Mouse (Mus musculus): ENCODE results near the gene Olfr463. TPM values are rescaled to one million over a fixed set of nuclear protein-coding genes. Genes with fewer than 3 reads are reported as not detected.
A peak's percentile ranks its signal among the peaks of the same experiment; 100 is the strongest.

The Olfr463 gene
- polyA plus RNA-seq, 1 experiment from 2014 or later: not detected

DNA sequence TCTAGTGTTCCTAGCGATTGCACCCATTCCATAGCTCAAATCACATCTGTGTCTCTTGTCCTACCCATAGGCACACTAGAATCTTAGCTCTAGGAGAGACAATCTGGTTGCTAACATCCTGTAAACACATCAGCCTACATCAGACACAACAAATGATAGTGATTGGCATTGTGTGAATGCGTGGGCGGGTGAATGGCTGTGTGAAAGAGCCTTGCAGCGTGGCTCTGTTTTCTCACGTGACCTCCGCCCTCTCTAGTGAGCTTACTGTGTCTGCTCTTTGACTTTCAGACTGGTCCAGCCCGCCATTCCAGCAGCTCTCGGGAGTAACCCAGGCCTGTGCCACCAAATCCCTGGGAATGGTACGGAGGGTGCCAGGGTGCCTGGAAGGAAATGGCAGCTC lies 36.8 kb downstream of the Olfr463 start:
- Histone ChIP-seq H3K36me3 (ENCODE audit: control insufficient read depth, insufficient read depth, low read length) (peaks cover 16% of the 10 kb centered on the region), H3K4me2 (replicated peaks; ENCODE audit: low read depth, low read length) (no peak overlapping the region), H3K9me3 (ENCODE audit: control insufficient read depth, low read depth, low read length) (no peaks in the 10 kb centered on the region), H3K4me1 (ENCODE audit: control insufficient read depth, insufficient read depth, low read length) (no peaks in the 10 kb centered on the region), H3K27ac (ENCODE audit: low read length) (no peak overlapping the region), H3K27me3 (ENCODE audit: control insufficient read depth, insufficient read depth, low read length) (no peaks in the 10 kb centered on the region), H3K4me3 (ENCODE audit: low read depth, low read length) (no peak overlapping the region), H3K9ac (replicated peaks; ENCODE audit: low read depth, low read length) (no peak overlapping the region)
- ATAC-seq (ENCODE audit: insufficient number of reproducible peaks, insufficient read depth, low FRiP score, low read depth): no peak
- WGBS: 84% methylated on average over 9 of the region's 9 CpGs

DNA sequence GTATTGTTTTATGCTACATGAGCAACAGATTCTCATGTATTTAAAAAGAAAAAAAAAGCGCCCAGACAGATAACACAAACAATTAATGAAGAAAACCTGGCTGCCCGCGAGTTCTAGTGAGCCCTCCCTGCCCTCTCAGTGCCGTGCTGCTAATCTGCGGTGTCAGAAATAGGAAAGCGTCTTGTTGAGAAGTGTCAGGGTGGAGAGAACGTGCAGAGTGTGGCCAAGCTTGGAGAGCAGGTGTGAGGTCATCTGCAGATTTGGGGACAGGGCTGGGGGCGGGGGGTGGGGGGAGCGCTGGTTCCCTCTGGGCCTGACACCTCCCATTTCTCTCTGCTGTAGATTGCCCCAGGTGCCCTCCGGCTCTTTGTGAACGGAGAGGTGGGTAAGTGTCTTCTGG lies 37.9 kb downstream of the Olfr463 start:
- no peaks in the 10 kb centered on the region for H3K9me3 ChIP-seq (ENCODE audit: control insufficient read depth, low read depth, low read length)
- no peak for ATAC-seq (ENCODE audit: insufficient number of reproducible peaks, insufficient read depth, low FRiP score, low read depth)
- H3K9ac ChIP-seq (replicated peaks; ENCODE audit: low read depth, low read length): no peak overlapping the region
- no peak overlapping the region for H3K4me2 ChIP-seq (replicated peaks; ENCODE audit: low read depth, low read length)
- whole genome bisulfite sequencing: 85% methylated on average over 11 of the region's 11 CpGs
- H3K4me3 ChIP-seq (ENCODE audit: low read depth, low read length): no peak overlapping the region
- no peak overlapping the region for H3K27ac ChIP-seq (ENCODE audit: low read length)
- H3K27me3 ChIP-seq (ENCODE audit: control insufficient read depth, insufficient read depth, low read length): no peaks in the 10 kb centered on the region
- no peaks in the 10 kb centered on the region for H3K4me1 ChIP-seq (ENCODE audit: control insufficient read depth, insufficient read depth, low read length)
- H3K36me3 ChIP-seq (ENCODE audit: control insufficient read depth, insufficient read depth, low read length): peaks cover 16% of the 10 kb centered on the region

DNA sequence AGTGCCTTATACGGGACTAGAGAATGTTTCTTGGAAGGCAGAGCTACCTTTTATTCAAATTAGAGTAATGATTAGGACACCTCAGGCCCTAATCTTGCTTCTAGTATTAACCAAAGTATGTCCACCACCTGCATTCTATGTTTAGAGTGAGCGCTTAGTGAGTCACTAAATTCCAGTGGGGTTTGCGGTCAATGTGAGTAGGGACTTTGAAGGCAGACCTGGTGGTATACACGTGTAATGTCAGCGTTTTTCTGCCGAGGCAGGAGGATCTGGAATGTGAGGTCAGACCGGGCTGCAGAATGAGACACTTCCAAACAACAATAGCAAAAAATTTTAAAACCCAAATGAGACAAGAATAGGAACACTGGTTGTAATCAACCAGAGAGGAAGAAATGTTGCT lies 42.6 kb downstream of the Olfr463 start:
- Histone ChIP-seq H3K4me3 (ENCODE audit: low read depth, low read length) (no peak overlapping the region), H3K4me2 (replicated peaks; ENCODE audit: low read depth, low read length) (no peak overlapping the region), H3K27me3 (ENCODE audit: control insufficient read depth, insufficient read depth, low read length) (no peaks in the 10 kb centered on the region), H3K9ac (replicated peaks; ENCODE audit: low read depth, low read length) (no peak overlapping the region), H3K4me1 (ENCODE audit: control insufficient read depth, insufficient read depth, low read length) (peaks cover 7% of the 10 kb centered on the region; the same call in 1 of the 2 replicates), H3K36me3 (ENCODE audit: control insufficient read depth, insufficient read depth, low read length) (peaks cover 5% of the 10 kb centered on the region; the same call in 1 of the 2 replicates), H3K27ac (ENCODE audit: low read length) (no peak overlapping the region), H3K9me3 (ENCODE audit: control insufficient read depth, low read depth, low read length) (no peaks in the 10 kb centered on the region)
- 86% methylated on average over 7 of the region's 7 CpGs for WGBS
- no peak for ATAC-seq (ENCODE audit: insufficient number of reproducible peaks, insufficient read depth, low FRiP score, low read depth)

DNA sequence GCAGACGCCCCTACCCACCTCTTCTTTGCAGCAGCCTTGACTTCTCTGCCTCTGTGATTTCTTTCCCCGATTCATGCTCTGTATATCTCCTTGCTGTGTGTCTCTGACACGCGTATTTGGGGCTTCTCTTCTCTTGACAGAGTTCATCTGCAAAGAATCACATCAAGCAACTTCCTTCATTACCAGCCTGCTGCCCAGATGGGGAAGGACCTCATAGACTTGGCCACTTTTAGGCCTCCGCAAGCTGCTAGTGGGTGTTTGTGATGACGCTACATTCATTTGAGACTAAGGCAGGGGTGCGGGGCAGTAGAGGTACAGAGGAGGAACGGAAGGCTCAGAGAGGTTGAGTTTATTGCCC lies 43.6 kb downstream of the Olfr463 start:
- WGBS: 36% methylated on average over 8 of the region's 8 CpGs
- ATAC-seq (ENCODE audit: insufficient number of reproducible peaks, insufficient read depth, low FRiP score, low read depth): peak; percentile 20; the same call in 1 of the 2 replicates
- Histone ChIP-seq H3K27ac (ENCODE audit: low read length) (peak overlapping the region; percentile 61; the same call in 1 of the 2 replicates), H3K9ac (replicated peaks; ENCODE audit: low read depth, low read length) (peak overlapping the region; percentile 46; the same call in 1 of the 2 replicates), H3K9me3 (ENCODE audit: control insufficient read depth, low read depth, low read length) (no peaks in the 10 kb centered on the region), H3K27me3 (ENCODE audit: control insufficient read depth, insufficient read depth, low read length) (no peaks in the 10 kb centered on the region), H3K4me2 (replicated peaks; ENCODE audit: low read depth, low read length) (peak overlapping the region; percentile 88), H3K36me3 (ENCODE audit: control insufficient read depth, insufficient read depth, low read length) (peaks cover 5% of the 10 kb centered on the region; the same call in 1 of the 2 replicates), H3K4me3 (ENCODE audit: low read depth, low read length) (peak overlapping the region; percentile 56), H3K4me1 (ENCODE audit: control insufficient read depth, insufficient read depth, low read length) (peaks cover 7% of the 10 kb centered on the region; the same call in 1 of the 2 replicates)

DNA sequence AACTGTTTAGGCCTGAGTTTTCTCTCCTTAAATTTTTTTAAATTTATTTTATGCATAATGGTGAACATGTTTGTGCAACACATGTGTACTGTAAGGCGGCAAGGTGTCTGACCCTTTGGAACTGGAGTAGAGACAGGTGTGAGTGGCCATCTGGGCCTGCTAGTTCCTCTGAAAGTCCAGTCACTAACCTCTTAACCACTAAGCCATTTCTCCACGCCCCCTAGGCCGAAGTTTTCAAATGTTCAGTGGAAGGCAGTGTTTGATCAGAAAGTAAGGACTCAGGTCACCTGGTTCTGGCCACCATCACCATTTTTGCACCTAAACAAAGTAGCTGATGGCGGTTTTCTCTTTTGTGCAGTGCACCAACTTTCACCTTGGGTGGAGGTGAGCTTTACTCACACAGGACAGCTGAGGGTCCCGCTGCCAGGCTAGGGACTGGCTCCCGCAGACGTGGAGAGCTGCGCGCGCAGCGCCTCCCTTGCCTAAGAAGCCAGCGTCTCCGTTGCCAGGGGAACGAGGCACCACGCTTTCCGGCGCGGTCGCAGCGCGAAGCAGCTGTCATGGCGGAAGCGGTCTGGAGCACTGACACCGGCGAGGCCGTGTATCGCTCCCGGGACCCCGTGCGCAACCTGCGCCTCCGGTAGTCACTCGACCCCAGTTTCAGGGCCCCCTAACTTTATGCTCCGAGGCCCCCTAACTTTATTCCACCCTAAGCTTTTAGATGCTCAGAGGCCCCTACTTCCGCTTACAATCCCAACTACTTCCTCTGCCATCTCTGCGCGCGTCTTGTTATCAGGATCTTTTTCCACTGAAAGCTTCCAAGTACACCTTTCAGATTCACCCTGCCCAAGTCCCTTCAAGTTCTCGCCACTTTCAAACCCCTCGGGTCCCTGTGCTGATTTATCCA lies 44.2 kb downstream of the Olfr463 start, which contains the start of gene Mks1:
TSS of gene Mks1 (plus strand) at position 526 of the 907 bp plus-strand sequence.
- WGBS: 4% methylated on average over 40 of the region's 40 CpGs
- Histone ChIP-seq H3K4me3 (ENCODE audit: low read depth, low read length) (peak within 1 kb of the TSS; percentile 56), H3K9me3 (ENCODE audit: control insufficient read depth, low read depth, low read length) (no peaks in the 10 kb centered on the region), H3K4me1 (ENCODE audit: control insufficient read depth, insufficient read depth, low read length) (peaks cover 7% of the 10 kb centered on the region; the same call in 1 of the 2 replicates), H3K27me3 (ENCODE audit: control insufficient read depth, insufficient read depth, low read length) (no peaks in the 10 kb centered on the region), H3K36me3 (ENCODE audit: control insufficient read depth, insufficient read depth, low read length) (peaks cover 5% of the 10 kb centered on the region; the same call in 1 of the 2 replicates), H3K27ac (ENCODE audit: low read length) (peak within 1 kb of the TSS; percentile 61; the same call in 1 of the 2 replicates), H3K9ac (replicated peaks; ENCODE audit: low read depth, low read length) (peak within 1 kb of the TSS; percentile 46; the same call in 1 of the 2 replicates), H3K4me2 (replicated peaks; ENCODE audit: low read depth, low read length) (peak within 1 kb of the TSS; percentile 88)
- ATAC-seq (ENCODE audit: insufficient number of reproducible peaks, insufficient read depth, low FRiP score, low read depth): peak; percentile 91

DNA sequence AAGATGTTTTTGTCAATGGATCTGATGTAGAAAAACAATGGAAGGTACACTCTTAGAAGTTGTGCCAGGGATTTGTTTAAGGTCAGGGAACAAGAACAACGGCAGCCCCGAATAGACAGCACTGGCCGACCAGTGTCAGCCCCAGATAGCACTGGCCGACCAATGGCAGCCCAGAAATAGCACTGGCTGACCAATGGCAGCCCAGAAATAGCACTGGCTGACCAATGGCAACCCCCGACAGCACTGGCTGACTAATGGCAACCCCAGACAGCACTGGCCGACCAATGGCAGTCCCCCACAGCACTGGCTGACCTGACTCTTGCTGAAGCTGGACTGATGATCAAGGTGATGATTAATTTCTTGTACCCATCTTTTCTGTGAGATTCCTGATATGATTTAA lies 49.3 kb downstream of the Olfr463 start:
- Histone ChIP-seq H3K9ac (replicated peaks; ENCODE audit: low read depth, low read length) (no peak overlapping the region), H3K4me1 (ENCODE audit: control insufficient read depth, insufficient read depth, low read length) (peaks cover 3% of the 10 kb centered on the region; the same call in 1 of the 2 replicates), H3K36me3 (ENCODE audit: control insufficient read depth, insufficient read depth, low read length) (no peaks in the 10 kb centered on the region), H3K9me3 (ENCODE audit: control insufficient read depth, low read depth, low read length) (no peaks in the 10 kb centered on the region), H3K27me3 (ENCODE audit: control insufficient read depth, insufficient read depth, low read length) (no peaks in the 10 kb centered on the region), H3K27ac (ENCODE audit: low read length) (no peak overlapping the region), H3K4me2 (replicated peaks; ENCODE audit: low read depth, low read length) (no peak overlapping the region), H3K4me3 (ENCODE audit: low read depth, low read length) (no peak overlapping the region)
- WGBS: 58% methylated on average over 6 of the region's 6 CpGs
- ATAC-seq (ENCODE audit: insufficient number of reproducible peaks, insufficient read depth, low FRiP score, low read depth): no peak

DNA sequence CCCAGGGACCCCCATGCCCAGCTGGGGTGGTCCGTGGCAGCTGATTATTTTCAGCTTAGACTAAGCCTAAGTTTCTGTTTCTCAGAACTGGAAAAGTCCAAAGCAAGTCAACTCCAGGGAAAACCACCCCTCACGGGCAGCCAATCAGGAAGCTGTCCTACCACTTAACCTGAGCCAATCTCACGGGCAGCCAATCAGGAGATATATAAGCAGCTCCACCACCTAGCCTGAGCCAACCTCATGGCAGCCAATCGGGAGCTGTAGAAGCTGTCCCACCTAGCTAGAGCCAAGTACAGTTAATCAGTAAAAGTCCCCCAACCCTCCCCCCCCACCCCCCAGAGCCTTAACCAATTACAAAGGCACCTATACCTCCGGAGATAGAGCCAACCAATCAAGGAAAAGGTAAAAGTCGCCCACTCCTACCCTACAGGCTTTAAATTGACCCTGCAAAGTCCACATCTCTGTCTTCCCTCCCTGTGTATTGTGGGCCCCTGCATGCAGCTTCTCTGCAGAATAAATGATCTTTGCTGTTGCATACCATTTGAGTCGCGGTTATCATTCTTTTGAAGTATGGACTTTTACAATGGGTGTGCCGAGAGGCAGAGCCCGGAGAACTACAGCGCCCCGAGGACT lies 50.1 kb downstream of the Olfr463 start:
- H3K4me1 ChIP-seq (ENCODE audit: control insufficient read depth, insufficient read depth, low read length): no peaks in the 10 kb centered on the region
- no peak overlapping the region for H3K9ac ChIP-seq (replicated peaks; ENCODE audit: low read depth, low read length)
- H3K36me3 ChIP-seq (ENCODE audit: control insufficient read depth, insufficient read depth, low read length): no peaks in the 10 kb centered on the region
- no peak for ATAC-seq (ENCODE audit: insufficient number of reproducible peaks, insufficient read depth, low FRiP score, low read depth)
- H3K27ac ChIP-seq (ENCODE audit: low read length): no peak overlapping the region
- H3K27me3 ChIP-seq (ENCODE audit: control insufficient read depth, insufficient read depth, low read length): no peaks in the 10 kb centered on the region
- no peak overlapping the region for H3K4me2 ChIP-seq (replicated peaks; ENCODE audit: low read depth, low read length)
- H3K9me3 ChIP-seq (ENCODE audit: control insufficient read depth, low read depth, low read length): no peaks in the 10 kb centered on the region
- H3K4me3 ChIP-seq (ENCODE audit: low read depth, low read length): no peak overlapping the region
- WGBS: 80% methylated on average over 12 of the region's 12 CpGs

Data from stomach, embryonic 14.5 days (tissue).